Mouse (Mus musculus): ENCODE data around the gene Trub1.

- TF ChIP-seq CTCF (IDR thresholded peaks at IDR 0.05; ENCODE audit: extremely low read depth, insufficient read depth, insufficient read length, insufficient replicate concordance): no peak
- TF ChIP-seq POLR2A (IDR thresholded peaks at IDR 0.05; ENCODE audit: low read depth, low read length): no peak
Measured at GRCm38 (mm10) chr19:57434024-57434423, 18.7 kb upstream of the Trub1 start.
